Mouse (Mus musculus) kidney, embryonic 14.5 days (tissue): ENCODE data around the gene Izumo4. TPM values are rescaled to one million over a fixed set of nuclear protein-coding genes. Genes with fewer than 3 reads are reported as not detected.

Source experiments
- ATAC-seq: fragments of 200-750 bp; cut with Nextera tagmentation; 2 replicates; pipeline ENCODE4 v1.8.0; 2017; ENCODE audit warnings: moderate number of reproducible peaks, mild to moderate bottlenecking, moderate TSS enrichment, moderate library complexity; ENCODE audit not compliant: low FRiP score, low TSS enrichment
- H3K27ac ChIP-seq: fragments of 300-500 bp; sonication (generic); 2 replicates; pipeline ENCODE4 v1.5.1; 2014; ENCODE audit warnings: low read depth, mild to moderate bottlenecking, low read length, moderate library complexity, mixed read lengths
- H3K27me3 ChIP-seq: fragments of 300-500 bp; sonication (generic); 2 replicates; pipeline ENCODE4 v1.6.1; 2014; ENCODE audit warnings: mild to moderate bottlenecking, low read length; ENCODE audit not compliant: control insufficient read depth, insufficient read depth
- H3K36me3 ChIP-seq: fragments of 300-500 bp; sonication (generic); 2 replicates; pipeline ENCODE4 v1.6.1; 2014; ENCODE audit warnings: low read length, mixed read lengths; ENCODE audit not compliant: control insufficient read depth, insufficient read depth
- H3K4me1 ChIP-seq: fragments of 300-500 bp; sonication (generic); 2 replicates; pipeline ENCODE4 v1.6.1; 2014; ENCODE audit warnings: low read length, mixed read lengths; ENCODE audit not compliant: control insufficient read depth, insufficient read depth
- H3K4me2 ChIP-seq: fragments of 300-500 bp; sonication (generic); replicated peaks from 2 replicates; pipeline ENCODE4 v1.6.1; 2014; ENCODE audit warnings: low read depth, mild to moderate bottlenecking, low read length
- H3K4me3 ChIP-seq: fragments of 300-500 bp; sonication (generic); 2 replicates; pipeline ENCODE4 v1.5.1; 2014; ENCODE audit warnings: mild to moderate bottlenecking, low read length
- H3K9ac ChIP-seq: fragments of 300-500 bp; sonication (generic); 2 replicates; pipeline ENCODE4 v1.6.1; 2014; ENCODE audit warnings: low read depth, mild to moderate bottlenecking, low read length, moderate library complexity
- H3K9me3 ChIP-seq: fragments of 300-500 bp; sonication (generic); 2 replicates; pipeline ENCODE4 v1.6.1; 2016; ENCODE audit warnings: low read length; ENCODE audit not compliant: control insufficient read depth
- WGBS: fragments of 180-500 bp; shearing (Covaris S2); extraction: QIAGEN DNeasy Blood & Tissue Kit; methylation state at CpG from one replicate; pipeline ENCODE4 v1.1.7; 2014; 5-methylcytosine and 5-hydroxymethylcytosine counted together
- polyA plus RNA-seq: library from polyadenylated mRNA; unstranded; fragments of >200 nt; fragmentation: Nextera tagmentation; extraction: Ambion mirVana; gene quantifications from 2 replicates; pipeline ENCODE4 v1.2.1, GENCODE M21; 2014

The Izumo4 gene
- polyA plus RNA-seq, 1 experiment from 2014 or later, result 8.5 TPM

GRCm38 (mm10) chr10:80727369-80728127 is 25.6 kb downstream of the Izumo4 start:
- no peak overlapping the region for H3K4me2 ChIP-seq
- no peak overlapping the region for H3K9ac ChIP-seq
- no peaks in the 10 kb centered on the region for H3K4me1 ChIP-seq
- H3K27ac ChIP-seq, result no peak overlapping the region
- H3K4me3 ChIP-seq, result no peak overlapping the region
- no peak for ATAC-seq
- no peaks in the 10 kb centered on the region for H3K27me3 ChIP-seq
- WGBS, result 85% methylated on average over 5 of the region's 5 CpGs
- no peaks in the 10 kb centered on the region for H3K9me3 ChIP-seq
- H3K36me3 ChIP-seq, result peaks cover 92% of the 10 kb centered on the region

DNA sequence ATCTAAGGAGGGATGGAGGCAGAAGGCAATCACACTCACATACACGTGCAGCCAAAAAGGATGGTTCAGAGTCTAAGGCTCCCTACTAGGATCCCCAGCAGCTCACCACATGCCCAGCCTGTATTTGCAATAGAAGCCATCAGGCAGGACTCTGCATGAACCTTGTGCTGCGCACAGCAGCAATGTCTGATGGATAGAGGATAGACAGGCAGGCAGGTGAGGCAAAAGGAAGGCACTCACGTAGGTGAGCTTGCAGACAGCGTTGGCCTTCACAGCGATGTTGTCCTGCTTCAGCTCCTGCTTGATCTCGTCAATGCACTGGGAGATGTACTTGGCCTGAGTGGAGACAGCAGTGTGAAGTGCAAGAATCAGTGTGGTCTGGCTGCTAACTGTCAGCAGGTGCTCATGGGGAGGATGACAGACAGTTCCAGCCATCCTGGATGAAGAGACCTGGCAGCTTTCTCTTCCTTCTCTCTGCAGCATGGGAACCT is 30.7 kb downstream of the Izumo4 start:
- no peak overlapping the region for H3K4me2 ChIP-seq
- H3K4me1 ChIP-seq, result no peaks in the 10 kb centered on the region
- no peaks in the 10 kb centered on the region for H3K27me3 ChIP-seq
- no peak for ATAC-seq
- H3K4me3 ChIP-seq, result no peak overlapping the region
- no peak overlapping the region for H3K27ac ChIP-seq
- no peak overlapping the region for H3K9ac ChIP-seq
- peaks cover 60% of the 10 kb centered on the region for H3K36me3 ChIP-seq
- WGBS, result 96% methylated on average over 6 of the region's 6 CpGs
- H3K9me3 ChIP-seq, result no peaks in the 10 kb centered on the region

DNA sequence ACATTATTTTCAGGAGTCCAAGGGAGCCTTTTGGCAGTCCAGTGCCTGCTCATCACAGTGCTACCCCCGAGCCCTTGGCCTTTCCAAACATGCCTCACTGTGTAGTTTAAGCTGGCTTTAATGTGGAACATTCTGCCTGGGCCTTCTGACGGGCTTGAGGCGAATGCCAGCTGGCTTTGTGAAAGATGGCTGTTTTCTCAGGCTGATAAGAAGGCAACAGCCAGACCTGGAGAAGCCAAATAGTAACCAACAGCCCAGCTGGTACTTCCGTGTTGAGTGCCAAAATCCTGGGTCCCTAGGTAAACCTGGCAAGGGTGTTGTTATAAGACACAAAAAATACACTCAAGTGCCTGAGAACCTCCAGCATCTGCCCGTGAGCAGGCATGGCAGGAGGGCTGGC is 34.7 kb downstream of the Izumo4 start:
- no peak overlapping the region for H3K4me2 ChIP-seq
- H3K9me3 ChIP-seq, result no peaks in the 10 kb centered on the region
- no peak overlapping the region for H3K4me3 ChIP-seq
- H3K27ac ChIP-seq, result no peak overlapping the region
- H3K36me3 ChIP-seq, result peaks cover 21% of the 10 kb centered on the region
- no peak for ATAC-seq
- no peak overlapping the region for H3K9ac ChIP-seq
- H3K27me3 ChIP-seq, result no peaks in the 10 kb centered on the region
- peaks cover 16% of the 10 kb centered on the region for H3K4me1 ChIP-seq
- WGBS, result 78% methylated on average over 5 of the region's 5 CpGs

GRCm38 (mm10) chr10:80738657-80739056 is 36.7 kb downstream of the Izumo4 start:
- Histone ChIP-seq H3K4me3 (no peak overlapping the region), H3K4me1 (peaks cover 21% of the 10 kb centered on the region), H3K27ac (no peak overlapping the region), H3K9me3 (no peaks in the 10 kb centered on the region), H3K27me3 (no peaks in the 10 kb centered on the region), H3K4me2 (no peak overlapping the region), H3K9ac (no peak overlapping the region), H3K36me3 (peaks cover 6% of the 10 kb centered on the region)
- no peak for ATAC-seq
- 82% methylated on average over 1 of the region's 1 CpGs for WGBS

- H3K9me3 ChIP-seq, result no peaks in the 10 kb centered on the region
- H3K27me3 ChIP-seq, result no peaks in the 10 kb centered on the region
- peaks cover 4% of the 10 kb centered on the region; the same call in 1 of the 2 replicates for H3K36me3 ChIP-seq
- WGBS, result 27% methylated on average over 5 of the region's 5 CpGs
- no peak overlapping the region for H3K27ac ChIP-seq
- peak overlapping the region; percentile 96 for H3K9ac ChIP-seq
- ATAC-seq, result no peak
- peak overlapping the region; percentile 90 for H3K4me2 ChIP-seq
- peak overlapping the region; percentile 99 for H3K4me3 ChIP-seq
- H3K4me1 ChIP-seq, result peaks cover 21% of the 10 kb centered on the region
Observed at GRCm38 (mm10) chr10:80741146-80741545, 39.2 kb downstream of the Izumo4 start.

- Histone ChIP-seq H3K9ac (peak overlapping the region; percentile 96), H3K4me2 (peak overlapping the region; percentile 90), H3K4me3 (peak overlapping the region; percentile 99), H3K36me3 (peaks cover 4% of the 10 kb centered on the region; the same call in 1 of the 2 replicates), H3K27ac (peak overlapping the region; percentile 85), H3K9me3 (no peaks in the 10 kb centered on the region), H3K4me1 (peaks cover 21% of the 10 kb centered on the region), H3K27me3 (no peaks in the 10 kb centered on the region)
- ATAC-seq, result peak; percentile 2; the same call in 1 of the 2 replicates
- under 1% methylated on average over 46 of the region's 46 CpGs for WGBS
Observed at GRCm38 (mm10) chr10:80741634-80742179, 39.7 kb downstream of the Izumo4 start.

DNA sequence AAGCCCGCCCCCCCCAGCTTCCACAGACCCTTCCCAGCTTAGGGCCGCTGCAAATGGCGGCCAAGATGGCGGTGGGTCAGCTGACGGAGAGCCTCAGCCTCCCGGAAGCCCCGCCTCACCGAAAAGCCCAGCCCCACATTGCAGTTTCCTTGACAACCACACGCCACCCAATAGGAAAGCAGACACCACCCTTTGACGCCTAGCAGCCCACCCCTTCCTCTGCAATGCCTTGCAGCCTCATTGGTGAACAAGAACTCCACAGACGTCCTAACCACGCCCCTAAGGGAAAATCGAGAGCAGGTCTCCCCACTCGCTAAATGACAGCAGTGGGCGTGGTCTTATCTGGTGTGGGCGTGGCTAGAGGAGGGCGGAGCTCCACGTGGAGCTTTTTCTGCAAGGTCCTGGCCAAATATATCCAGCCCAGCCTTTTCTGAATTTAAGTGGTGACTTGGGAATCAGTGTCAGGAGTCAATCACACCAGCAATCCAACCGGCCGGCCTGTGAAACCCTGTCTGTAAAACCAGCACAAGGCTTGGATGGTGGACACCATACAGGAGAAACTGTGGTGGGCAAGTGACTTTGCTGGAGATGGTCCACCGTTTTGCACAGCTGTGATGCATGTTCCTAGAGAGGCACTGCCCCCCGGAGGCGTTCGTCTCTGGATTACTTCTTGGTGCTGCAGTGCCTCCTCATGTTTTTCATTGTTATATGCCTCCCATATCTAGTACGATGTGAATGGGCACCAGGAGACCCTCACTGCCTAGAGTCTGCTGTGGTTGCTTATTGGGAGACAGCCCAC is 40.4 kb downstream of the Izumo4 start, which contains the start of gene Ap3d1:
Ap3d1 (minus strand) TSS at position 85 of the 799 bp plus-strand sequence.
- no peaks in the 10 kb centered on the region; the same call in 1 of the 2 replicates for H3K36me3 ChIP-seq
- H3K27me3 ChIP-seq, result no peaks in the 10 kb centered on the region
- ATAC-seq, result peak; percentile 99
- peak within 1 kb of the TSS; percentile 85 for H3K27ac ChIP-seq
- peak within 1 kb of the TSS; percentile 99 for H3K4me3 ChIP-seq
- 2% methylated on average over 25 of the region's 25 CpGs for WGBS
- peak within 1 kb of the TSS; percentile 90 for H3K4me2 ChIP-seq
- H3K9me3 ChIP-seq, result no peaks in the 10 kb centered on the region
- peaks cover 21% of the 10 kb centered on the region for H3K4me1 ChIP-seq
- H3K9ac ChIP-seq, result peak within 1 kb of the TSS; percentile 96

- no peaks in the 10 kb centered on the region for H3K36me3 ChIP-seq
- H3K4me2 ChIP-seq, result no peak overlapping the region
- H3K27ac ChIP-seq, result no peak overlapping the region
- H3K9me3 ChIP-seq, result no peaks in the 10 kb centered on the region
- 39% methylated on average over 5 of the region's 5 CpGs for WGBS
- no peak for ATAC-seq
- H3K27me3 ChIP-seq, result no peaks in the 10 kb centered on the region
- peaks cover 21% of the 10 kb centered on the region for H3K4me1 ChIP-seq
- no peak overlapping the region for H3K4me3 ChIP-seq
- H3K9ac ChIP-seq, result no peak overlapping the region
Observed at GRCm38 (mm10) chr10:80744262-80744661, 42.3 kb downstream of the Izumo4 start.
